Mouse (Mus musculus): ENCODE results near the gene Trmt2b.
"Not testable (repeated sequence)": the region's sequence is repeated elsewhere in the genome, so short reads cannot be mapped to it uniquely, and the experiment has no call there.

DNA sequence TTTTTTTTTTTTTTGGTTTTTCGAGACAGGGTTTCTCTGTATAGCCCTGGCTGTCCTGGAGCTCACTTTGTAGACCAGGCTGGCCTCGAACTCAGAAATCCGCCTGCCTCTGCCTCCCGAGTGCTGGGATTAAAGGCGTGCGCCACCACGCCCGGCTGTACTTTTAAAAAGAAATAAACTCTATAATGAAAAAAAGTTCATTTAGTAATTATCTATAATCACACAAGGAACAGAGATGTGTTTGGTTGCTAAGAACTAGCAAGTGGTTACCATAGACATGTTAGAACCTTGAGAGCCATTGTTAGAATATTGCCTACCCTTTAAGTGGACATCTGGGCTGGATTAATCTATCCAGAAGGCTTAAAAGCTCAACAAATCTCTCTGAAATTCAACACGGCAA lies 89.6 kb downstream of the Trmt2b start, which contains the start of gene Arl13a:
- TF ChIP-seq POLR2A (IDR thresholded peaks at IDR 0.05; ENCODE audit: control insufficient read depth, low read depth, low read length); CTCF (IDR thresholded peaks at IDR 0.05; ENCODE audit: control insufficient read depth, insufficient read depth, insufficient replicate concordance, low read depth, low read length): not testable (repeated sequence)

Data from testis, adult 2 months (tissue).